Mouse (Mus musculus): Measurements from ENCODE around the gene Col24a1.

Col24a1 gene

GRCm38 (mm10) chr3:145471094-145471493 lies 178.8 kb downstream of the Col24a1 start:
- no peak for DNase-seq

DNA sequence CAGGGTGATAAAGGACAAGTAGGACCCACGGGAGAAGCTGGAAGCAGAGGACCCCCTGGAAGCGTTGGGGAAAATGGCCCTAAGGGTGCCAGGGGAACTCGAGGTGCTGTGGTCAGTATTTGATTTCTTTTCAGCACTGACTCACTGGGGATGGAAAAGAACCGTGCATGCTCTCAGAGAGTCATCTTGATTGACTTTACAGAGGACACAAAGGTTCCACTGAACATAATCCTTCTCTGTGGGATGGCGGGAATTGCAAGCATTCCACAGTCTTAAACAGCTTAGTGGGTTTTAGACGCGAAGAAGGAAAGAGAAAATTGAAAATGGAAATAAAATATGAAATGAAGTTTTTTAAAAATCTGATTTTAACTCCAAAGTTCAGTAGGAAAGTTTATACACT lies 181.9 kb downstream of the Col24a1 start:
- no peak for DNase-seq

GRCm38 (mm10) chr3:145476634-145477033 lies 184.4 kb downstream of the Col24a1 start:
- DNase-seq, result no peak

GRCm38 (mm10) chr3:145477074-145477473 lies 184.8 kb downstream of the Col24a1 start:
- no peak for DNase-seq

GRCm38 (mm10) chr3:145478446-145478845 lies 186.2 kb downstream of the Col24a1 start:
- no peak for DNase-seq

DNA sequence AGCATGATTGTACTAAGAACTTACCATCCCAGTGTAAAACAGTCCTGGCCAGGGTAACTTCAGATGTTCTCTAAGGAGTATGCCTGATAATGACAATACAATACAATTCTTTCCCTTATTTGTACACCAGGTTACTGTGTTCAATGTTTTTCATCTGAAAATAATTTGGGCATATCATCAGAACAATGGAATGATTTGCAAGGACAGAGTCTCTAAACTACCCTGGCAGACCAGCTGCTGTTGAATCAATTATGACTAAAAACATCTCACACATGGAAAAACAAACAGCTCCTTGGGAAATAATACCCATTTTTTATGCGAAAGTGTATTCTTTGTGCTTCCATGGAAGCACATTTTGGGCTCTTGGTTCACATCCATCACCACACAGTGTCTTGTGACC lies 198.0 kb downstream of the Col24a1 start:
- no peak for DNase-seq

DNA sequence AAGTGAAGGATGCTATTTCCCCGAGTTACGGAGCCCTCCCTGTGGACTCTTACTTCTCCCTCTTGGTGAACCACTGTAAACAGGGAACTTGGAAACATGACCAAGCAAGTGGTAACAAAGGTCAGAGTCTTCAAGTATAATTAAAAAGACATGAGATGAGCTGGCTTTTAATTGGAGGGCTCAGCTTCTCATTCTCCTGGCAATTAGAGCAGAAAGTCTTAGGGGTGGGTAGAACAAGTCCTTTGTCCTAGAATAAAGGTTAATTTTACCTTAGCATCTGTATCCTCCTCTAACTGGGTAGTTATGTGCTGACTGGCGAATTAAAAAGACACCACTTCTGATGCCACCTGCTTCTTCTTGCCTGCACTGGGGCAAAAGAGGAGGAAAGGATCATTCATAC lies 199.1 kb downstream of the Col24a1 start:
- DNase-seq, result no peak

GRCm38 (mm10) chr3:145498127-145498526 lies 205.9 kb downstream of the Col24a1 start:
- DNase-seq, result no peak

GRCm38 (mm10) chr3:145498893-145499292 lies 206.6 kb downstream of the Col24a1 start:
- no peak for DNase-seq

DNA sequence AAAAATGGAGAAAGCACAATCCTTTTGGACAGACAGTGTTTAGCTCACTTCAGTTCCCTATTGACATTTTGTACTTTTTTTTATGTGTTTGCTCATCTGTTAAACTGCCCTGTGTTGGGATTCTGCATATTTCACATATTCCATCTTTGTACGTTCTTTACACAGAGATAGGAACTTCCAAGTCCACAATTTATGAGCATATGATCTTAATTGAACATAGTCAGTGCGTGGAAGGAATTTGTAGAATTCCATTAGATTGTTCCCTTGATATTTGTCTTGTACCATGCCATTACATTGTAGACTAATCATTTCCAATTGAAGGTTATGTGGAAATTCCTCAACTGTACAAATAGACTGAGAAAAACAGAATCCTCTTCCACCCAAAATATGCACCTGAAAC lies 212.6 kb downstream of the Col24a1 start:
- DNase-seq, result no peak

GRCm38 (mm10) chr3:145508550-145508949 lies 216.3 kb downstream of the Col24a1 start:
- DNase-seq, result no peak

GRCm38 (mm10) chr3:145514197-145514596 lies 221.9 kb downstream of the Col24a1 start:
- no peak for DNase-seq

- no peak for DNase-seq
Measured at GRCm38 (mm10) chr3:145521528-145522080, 229.3 kb downstream of the Col24a1 start.

DNA sequence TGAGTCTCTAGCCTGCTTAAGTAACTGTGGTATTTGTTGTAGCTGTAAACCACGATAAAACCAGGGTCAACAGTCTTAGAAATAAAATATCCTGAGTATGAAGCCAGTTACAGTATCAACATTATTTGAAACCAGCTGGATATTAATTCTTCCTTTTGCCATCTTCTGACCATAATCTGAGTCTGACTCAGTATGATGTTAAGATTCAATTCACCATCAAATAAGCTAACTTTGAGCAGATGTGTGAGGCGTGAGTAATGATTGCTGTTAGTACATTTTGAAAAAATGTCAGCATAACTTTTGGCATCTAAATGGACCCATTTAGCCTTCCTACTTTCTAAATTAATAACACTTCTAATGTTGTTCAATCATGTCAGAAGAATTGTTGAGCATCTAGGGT lies 230.0 kb downstream of the Col24a1 start:
- no peak for DNase-seq

DNA sequence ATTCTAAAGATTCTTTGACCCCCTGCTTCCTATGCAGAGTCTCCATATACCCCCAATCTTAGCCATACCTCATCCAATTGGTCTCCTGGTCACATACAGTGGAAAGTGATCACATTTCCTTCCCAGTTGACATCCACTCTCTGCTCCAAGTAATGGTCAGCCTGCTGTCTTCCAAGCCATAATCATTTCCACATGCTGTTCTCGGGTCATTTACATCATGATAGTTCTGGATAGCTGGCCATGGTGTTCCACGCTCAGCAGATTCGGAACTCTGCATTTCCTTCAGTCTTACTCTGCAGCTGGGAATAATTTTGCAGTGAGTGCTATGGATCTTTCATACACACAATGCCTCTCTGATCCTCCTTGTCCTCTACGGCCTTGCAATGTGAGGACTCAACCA lies 233.0 kb downstream of the Col24a1 start:
- DNase-seq, result no peak

GRCm38 (mm10) chr3:145537870-145538269 lies 245.6 kb downstream of the Col24a1 start:
- no peak for DNase-seq

GRCm38 (mm10) chr3:145548441-145549415 lies 256.5 kb downstream of the Col24a1 start:
- DNase-seq, result no peak

DNA sequence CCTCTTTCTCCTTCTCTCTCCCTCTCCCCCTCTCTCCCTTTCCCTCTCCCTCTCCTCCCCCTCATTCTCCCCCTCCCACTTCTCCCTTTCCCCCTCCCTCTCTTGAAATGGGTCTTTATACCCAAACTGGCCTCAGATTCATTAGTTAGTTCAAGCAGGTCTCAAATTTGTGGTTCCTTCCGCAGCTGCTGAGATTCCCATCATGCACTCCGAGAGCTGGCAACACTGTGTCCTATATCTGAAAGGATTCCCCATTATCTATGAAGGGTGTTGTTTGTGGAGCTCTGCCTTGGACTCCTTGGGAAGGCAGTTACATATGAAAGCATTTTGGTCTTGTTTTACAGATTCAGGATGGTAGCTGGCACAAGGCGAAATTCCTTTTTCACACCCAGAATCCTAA lies 257.9 kb downstream of the Col24a1 start:
- no peak for DNase-seq

GRCm38 (mm10) chr3:145554388-145554787 lies 262.1 kb downstream of the Col24a1 start:
- no peak for DNase-seq

DNA sequence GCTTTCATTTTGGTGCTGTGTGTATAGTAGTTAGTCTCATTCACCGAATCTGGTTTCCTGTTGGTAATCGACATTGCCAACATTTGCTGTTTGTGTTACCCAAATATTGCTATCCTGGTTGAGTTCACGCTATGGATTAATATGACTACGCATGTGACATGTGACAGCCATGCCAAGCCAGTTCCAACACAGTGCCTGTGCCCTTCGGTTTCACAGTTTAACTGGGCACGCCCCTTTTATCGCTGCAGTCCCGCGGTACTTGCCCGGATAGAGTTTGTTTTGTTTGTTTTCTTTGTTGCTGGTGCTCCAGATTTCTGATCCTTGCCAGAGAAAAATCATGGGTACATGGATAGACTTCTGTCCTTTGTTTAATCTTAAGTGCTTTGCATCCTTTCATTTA lies 263.9 kb downstream of the Col24a1 start:
- DNase-seq, result no peak

GRCm38 (mm10) chr3:145559675-145560074 lies 267.4 kb downstream of the Col24a1 start:
- DNase-seq, result no peak

GRCm38 (mm10) chr3:145560117-145560516 lies 267.8 kb downstream of the Col24a1 start:
- no peak for DNase-seq

DNA sequence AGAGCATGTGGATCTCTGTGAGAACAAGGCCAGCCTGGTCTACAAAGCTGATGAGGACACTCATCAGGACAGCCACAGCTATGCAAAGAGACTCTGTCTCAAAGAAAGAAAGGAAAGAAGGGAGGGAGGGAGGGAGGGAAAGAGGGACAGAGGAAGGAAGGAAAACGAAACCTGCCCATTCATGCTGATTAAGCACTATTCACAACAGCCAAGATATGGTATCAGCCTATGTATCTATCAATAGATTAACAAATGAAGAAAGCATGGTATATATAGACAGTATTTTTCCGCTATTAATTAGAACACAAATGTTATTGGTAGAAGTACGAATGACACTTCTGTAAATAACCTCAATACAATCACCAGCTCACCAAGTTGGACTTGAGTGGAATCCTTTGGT lies 282.2 kb downstream of the Col24a1 start:
- no peak for DNase-seq

- no peak for DNase-seq
Measured at GRCm38 (mm10) chr3:145575340-145575739, 283.1 kb downstream of the Col24a1 start.

All from cerebellum, postnatal 36 days (tissue).